Mouse (Mus musculus): ENCODE measurements at regions not wholly inside any gene's neighbourhood (a gene's known extent, or its start where the extent isn't known, plus 50 kb on each side); places are given as distances from the start of the nearest gene placed in this dataset.

DNA sequence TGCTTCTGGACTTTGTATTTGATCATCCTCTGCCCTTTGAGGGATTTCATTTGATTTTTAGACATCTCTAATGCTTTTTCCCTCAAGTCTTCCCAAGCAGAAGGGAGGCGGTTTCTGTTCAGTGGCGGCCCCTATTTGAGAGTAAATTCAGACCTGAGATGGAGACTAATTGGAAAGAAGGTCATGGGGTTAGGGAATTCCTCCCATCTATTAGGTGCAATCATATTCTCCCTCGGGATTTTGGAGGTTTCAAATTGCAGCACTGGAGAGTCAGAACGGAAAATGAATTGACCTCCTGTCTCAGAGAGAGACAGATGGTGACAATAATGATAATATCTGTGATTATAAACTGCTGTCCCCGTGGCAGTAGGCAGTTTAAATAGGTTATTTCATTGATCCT is 285.6 kb downstream of the 1810013L24Rik start:
- DNase-seq, result no peak

DNA sequence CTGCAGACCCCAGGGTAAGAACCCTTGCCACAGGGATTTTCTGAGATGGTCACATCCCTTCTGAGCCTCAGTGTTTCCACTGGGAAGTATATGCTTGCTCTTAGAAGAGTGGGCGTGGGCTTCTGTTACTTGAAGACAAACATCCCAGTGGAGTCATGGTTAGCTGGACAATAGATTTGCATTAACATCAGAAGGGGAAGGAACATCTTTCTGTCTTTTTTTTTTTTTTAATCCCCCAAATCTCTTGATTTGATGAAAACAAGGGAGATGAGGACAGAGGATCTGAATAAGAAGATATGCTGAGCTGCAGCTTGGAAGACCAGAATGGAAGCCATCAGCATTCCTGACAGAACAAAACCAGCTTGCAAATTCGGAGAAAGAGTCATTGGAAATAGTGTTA is 291.7 kb downstream of the 1810013L24Rik start:
- no peak for DNase-seq

DNA sequence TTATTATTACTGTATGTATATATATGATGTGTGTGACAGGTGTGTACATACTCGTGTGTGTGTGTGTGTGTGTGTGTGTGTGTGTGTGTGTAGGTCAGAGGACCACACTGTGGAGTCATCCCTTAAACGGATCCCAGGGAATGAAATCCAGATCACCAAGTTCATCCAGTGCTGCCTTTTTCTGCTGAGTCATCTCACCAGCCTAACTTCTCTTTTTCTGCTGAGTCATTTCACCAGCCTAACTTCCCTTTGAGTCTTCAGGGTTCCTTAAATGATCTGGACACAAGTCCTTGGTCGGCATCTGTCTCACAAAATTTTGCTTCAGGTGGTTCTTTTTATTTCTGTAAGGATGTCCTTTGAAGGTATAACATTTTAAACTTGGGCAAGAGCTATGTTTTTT is 302.2 kb downstream of the 1810013L24Rik start:
- no peak for DNase-seq

DNA sequence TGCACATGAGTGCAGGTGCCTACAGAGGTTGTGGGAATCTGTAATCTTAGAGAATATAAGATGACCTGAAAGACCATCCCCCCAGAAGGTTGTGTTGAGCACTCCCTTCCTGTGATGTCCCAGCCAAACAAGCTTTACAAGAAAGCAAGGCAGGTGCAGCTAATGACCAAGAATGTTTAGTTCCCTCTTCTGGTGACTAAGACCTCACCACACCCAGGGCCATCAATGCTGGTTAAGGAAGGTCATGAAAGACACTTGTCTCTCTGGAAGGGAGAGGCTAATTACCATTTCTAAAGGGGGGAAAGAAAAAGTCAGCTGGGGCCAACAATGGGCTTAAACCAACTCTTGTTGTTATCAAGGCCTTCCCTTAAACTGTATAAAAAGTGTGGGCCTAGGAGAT is 302.9 kb downstream of the 1810013L24Rik start:
- no peak for DNase-seq

DNA sequence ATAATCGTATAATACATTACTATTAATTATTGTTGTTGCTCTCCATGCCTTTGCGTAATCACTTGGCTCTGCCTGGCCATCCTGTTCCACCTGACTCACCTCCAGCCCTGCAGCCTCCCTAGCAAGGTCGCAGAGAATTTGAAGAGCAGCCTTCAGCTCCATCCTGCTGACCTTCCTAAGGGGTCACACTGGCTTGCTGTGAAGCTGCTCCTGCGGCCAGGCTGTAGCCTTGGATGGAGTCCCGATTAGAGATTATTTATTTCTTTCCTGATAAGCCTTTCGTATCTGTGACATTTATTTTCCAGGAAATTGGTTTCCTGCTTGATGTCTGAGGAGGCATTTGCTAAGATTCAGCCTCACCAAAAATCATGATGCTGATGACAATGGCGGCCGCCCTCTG is 305.5 kb downstream of the 1810013L24Rik start:
- no peak for DNase-seq

DNA sequence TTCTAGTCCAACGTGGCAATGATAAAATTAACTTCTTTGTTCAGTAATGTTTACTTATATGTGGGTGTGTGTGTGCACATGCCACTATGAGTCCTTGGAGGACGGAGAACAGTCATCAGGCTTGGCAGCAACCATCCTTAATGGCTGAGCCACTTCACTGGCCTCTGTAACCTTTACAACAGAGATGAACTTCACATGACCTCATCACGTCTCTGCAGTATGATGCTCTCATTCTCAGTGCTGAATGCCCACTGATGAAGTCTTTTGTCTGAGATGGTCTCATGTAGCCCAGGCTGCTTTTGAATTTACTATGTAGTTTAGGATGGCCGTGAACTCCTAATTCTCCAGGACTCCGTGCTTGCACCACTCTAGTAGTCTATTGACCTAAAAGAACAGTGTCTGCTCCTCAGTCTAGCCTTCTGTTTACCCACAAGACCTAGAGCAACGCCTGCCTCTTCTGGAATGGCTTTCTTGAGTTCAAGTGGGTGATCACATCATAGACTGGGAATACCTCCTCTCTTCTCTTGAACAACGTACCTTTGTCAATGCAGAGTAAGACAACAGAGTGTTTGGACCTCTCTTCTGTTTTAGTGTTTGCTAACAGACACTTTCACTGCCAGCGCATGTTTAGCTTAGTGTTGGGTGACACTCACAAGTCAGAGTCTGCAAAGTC is 308.8 kb downstream of the 1810013L24Rik start:
- DNase-seq, result no peak

DNA sequence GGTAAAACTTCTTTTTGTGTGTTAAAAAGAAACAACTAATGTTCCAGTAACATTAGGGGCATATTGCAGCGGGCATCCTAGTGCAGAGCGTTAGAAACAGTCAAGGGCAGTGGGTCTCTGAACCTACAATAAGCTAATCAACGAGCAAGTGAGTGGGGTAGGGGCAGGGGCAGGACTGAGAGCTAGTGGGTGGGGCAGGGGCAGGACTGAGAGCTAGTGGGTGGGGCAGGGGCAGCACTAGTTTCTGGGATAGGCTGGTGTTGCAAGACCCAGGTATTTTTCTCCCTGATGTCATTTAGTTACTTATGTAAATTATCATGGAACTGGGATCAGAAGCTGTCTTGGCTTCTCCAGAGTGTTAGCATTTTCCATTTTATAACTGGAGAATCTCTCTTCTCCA is 309.5 kb downstream of the 1810013L24Rik start:
- no peak for DNase-seq

DNA sequence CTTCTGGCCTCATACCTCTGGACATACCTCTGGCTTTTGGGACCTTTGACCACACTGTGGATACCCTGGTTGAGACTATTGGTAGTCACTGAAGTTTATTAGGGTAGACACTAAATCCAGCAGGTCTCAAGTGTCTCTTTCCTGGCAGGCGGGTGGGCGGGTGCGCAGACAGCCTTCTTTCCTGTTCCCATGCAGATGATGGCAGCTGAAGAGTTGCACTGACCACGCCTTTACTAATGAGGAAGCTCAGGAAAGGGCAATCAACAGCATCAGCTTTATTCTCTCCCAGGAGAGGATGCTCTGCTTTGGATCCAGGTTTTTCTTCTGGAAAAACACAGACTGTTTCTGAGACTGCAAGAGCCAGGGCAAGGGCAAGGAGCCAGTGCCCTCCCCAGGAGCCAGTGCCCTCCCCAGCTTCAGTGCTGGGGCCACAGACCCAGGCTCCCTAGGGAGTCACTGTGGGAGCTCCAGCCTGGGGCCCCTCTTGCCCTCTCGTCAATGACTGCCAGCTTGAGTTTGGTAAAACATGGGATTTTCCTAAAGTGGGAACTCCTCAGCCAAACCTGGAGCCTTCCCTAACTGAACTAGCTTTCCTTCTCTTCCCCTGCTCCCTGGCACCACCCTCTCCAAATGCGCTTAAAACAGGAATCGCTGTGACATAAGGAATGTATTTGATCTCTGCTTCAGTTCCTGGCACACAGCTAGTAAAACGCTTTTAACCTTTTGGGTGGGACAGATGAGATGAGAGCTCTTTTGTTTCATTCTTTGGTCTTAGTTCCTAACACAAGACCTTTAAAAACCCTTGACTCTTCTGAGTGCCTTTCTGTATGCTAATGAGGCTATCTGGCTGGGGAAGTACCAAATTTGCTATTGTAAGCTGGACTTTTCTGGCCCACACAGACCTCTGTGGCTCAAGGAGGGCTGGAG is 319.6 kb downstream of the 1810013L24Rik start:
- DNase-seq, result no peak

DNA sequence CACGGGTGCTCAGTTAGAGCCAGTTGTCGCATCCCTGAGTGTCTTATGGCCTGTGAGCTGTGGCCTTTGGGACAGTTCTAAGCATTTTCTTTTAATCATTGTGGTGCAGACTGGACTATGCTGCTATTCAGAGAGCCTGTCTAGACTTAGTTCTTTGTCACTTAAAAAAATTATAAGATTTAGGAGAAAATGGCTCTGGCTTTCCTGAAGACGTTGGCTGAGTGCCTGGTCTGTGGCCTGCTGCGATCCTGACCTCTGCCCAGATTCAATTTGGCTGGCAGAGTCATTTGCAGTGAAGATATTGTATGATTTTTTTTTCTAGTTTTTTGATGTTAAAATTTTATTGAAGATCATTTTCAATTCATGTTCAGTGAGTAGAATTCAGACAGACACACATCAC is 322.0 kb downstream of the 1810013L24Rik start:
- no peak for DNase-seq

DNA sequence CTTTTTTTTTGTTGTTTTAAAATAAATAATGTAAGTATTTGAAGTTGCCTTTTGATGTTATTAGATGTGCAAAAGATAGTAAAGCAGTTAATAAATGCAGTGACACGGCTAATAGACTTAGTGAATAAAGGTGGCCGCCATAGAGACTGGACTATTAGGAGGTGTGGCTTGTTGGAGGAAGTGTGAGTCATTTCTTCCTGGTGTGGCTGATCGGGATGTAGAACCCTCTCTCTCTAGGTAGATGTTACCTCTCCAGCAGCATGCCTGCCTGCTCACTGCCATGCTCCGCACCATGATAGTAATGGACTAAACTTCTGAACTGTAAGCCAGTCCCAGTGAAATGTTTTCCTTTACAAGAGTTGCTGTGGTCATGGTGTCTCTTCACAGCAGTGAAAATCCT is 323.6 kb downstream of the 1810013L24Rik start:
- no peak for DNase-seq

DNA sequence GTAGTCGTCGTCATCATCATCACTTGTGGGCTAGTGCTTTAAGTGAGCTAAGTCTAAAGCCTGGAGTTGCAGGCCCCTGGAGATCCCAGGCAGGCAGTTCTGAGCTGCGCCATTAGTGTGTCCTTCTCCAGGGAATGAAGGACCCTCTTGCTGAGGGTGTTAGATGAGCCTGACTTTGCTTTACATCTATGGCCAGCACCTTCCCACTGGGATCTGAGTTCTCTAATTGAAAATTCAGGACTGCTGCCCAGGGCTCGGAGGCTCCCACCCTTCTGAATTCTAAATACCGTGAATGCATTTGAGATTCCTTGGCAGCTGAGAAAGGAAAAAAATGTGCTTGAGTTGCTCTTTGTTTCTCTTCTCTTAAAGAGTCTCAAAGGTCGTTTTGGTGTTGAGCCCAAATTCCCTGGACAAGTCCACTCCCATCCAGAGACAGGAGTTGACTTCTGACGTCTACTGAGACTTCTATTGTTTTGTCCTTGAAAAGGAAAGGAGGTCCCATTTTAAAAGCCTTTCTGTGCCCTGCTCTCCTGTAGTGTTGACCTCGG is 335.9 kb downstream of the 1810013L24Rik start:
- DNase-seq, result no peak

DNA sequence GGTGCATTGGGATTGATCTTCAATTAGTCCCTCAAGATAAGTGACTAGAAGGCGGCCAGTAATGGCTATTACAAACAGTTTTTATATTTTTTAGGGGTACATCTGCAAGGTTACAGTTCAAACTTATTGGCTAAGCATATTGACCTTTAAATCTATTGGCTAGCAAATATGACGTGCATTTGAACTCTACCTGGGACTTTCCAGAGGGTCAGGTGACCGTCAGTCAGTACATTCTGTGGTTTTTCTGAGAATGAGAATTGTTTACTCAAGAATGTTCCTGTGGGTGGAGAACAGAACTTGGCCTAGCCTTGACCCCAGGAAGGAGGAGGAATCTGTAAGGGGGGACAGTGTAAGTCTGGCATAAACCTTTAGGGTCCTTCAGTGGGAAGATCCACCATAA is 346.5 kb downstream of the 1810013L24Rik start:
- no peak for DNase-seq

DNA sequence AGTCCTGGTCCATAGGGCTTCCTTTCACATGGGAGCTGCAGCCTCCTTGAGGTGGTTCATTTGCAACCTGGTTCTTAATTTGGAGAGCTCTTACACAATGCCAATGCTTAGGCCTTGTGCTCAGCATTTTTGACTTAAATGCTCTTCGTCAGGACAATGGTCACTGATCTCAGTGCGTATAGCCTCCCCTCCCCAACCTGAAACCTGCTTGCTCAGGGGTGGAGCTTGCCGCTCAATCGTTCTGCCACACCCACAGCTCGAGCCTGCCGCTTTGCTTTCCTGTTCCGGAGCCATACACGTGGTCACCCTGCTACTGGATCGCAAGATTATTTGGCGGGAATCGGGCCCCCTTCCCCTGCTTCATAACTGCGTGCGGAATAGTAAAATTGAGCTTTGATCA is 365.9 kb downstream of the 1810013L24Rik start:
- DNase-seq, result no peak

DNA sequence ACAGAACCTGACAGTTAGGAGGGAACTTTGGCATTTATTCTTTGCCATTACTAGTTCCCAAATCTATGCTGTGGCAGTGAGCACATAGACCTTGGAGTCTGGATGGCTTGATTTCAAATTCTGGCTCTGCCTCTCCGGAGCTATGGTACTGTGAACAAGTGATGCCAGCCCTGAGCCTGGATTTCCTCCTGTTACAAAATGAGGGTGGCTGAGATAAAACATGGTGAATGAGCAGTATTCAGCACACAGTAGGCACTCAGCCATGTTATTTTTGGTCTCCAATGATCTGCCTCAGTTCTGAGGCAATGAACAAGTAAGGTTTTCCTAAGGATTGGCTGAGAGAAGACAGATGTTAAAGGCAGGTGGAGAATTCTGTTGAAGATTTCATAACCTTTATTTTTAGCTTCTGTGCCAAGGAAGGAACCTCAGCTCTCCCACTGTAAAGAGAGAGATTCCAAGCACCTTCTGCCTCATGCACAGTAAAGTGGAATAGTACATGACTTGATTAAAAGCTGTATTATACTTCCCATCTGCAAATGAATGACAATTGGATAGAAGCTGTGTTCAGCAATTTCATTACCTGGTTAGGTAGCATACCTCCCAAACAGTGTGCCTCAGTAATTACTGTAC is 369.1 kb downstream of the 1810013L24Rik start:
- DNase-seq, result no peak

DNA sequence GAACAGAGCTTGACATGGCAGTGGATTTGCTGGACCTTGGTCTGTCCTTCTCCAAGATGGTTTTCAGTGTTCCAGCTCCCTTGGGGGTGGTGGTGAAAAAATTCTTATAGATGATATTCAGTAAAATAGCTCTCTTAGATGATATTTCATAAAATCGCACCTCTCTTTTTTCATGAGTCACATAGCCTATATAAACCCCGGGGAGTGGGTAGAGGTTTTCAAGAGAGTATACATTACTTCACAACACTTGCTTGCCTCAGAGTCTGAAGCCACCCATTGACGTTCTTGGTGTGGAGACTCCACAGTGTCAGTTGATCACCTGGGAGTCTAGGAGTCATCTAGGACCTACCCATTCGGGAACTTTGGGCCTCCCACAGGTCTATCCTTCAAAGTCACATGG is 378.7 kb downstream of the 1810013L24Rik start:
- no peak for DNase-seq

DNA sequence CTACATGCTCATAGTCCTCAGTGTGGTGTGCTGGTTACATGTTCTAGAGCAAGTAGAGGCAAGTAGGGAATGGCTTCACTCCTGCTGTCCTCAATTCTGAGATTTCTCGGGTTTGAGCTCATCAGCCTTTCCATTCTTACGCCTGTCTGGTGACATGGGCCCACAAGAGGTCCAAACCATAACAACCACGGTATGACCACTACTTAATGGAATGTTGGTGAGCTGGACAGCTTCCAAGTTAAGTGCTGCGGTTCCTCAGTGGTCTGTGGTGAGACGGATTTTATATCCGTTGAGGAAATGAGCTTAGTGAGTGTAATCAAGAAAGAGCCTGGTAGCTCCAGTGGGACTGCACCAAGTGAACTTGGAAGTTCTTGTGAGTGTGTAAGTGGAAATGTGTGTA is 381.6 kb downstream of the 1810013L24Rik start:
- DNase-seq, result no peak

DNA sequence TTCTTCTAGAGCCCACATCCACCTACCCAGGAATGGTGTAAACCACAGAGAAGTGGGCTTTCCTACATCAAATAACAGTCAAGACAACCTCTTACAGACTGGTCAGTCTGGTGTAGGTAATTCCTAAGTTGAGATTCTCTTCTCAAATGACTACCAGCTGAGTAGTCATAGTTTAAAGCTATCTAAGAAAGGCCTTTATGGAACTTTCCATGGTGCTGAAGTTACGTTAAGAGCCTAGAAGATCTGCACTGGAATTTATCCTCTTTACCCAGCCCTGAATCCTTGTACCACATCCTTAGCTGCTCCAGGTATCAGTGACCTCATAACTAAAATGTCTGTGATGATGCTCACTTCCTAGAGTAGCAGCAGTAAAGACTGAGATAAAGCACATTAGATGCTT is 385.2 kb downstream of the 1810013L24Rik start:
- no peak for DNase-seq

DNA sequence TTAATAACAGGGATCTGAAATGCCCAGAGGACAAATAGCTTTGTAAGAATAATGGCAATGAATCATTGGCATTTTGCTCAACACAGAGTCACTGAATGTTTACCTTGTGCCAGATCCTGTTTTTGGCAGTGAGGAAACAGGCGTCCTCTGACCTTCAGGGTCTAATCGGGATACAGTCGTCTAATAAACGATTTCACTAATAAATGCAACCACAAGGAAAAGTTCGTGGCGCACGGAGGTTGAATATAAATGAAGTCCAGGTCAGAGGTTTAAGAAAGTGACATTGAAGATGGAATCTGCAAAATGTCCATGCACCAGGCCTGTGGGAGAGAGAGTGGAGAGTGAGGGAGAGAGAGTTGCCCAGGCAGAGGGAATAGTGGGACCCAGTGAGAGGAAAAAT is 387.5 kb downstream of the 1810013L24Rik start:
- DNase-seq, result no peak

DNA sequence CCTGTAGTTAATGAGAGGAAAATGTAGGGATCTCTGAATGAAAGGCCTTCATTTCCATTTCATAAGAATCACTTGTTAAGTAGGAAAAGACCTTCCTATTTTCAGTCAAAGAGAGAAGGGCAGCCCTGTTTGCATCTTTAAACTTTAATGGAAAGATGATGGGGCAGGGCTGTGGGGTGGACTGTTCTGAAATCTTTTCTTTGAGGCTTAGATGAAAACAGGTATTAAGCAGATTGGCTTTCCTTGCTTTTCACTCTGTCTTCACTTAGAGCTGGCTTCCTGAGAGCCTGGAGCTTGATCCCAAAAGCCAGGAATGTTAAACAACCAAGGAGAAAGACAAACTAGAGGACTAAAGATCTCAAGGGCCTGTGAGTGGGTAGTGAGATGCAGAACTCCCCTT is 400.3 kb downstream of the 1810013L24Rik start:
- no peak for DNase-seq

DNA sequence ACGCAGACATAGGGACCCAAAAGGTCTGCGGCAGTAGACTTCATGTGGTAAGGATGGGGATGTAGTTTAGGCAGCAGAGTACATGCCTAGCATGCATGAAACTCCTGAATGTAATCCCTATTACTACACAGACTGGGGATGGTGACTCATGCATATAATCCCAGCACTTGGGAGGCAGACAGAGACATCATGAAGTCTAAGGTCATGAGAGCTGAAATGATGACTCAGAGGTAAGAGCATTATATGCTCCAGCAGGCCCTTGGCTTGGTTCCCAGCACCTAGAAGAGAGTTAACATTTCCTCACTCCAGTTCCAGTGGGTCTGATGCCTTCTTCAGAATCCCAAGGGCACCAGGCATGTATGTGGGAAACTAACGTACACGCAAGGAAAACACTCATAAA is 412.2 kb downstream of the 1810013L24Rik start:
- no peak for DNase-seq

DNA sequence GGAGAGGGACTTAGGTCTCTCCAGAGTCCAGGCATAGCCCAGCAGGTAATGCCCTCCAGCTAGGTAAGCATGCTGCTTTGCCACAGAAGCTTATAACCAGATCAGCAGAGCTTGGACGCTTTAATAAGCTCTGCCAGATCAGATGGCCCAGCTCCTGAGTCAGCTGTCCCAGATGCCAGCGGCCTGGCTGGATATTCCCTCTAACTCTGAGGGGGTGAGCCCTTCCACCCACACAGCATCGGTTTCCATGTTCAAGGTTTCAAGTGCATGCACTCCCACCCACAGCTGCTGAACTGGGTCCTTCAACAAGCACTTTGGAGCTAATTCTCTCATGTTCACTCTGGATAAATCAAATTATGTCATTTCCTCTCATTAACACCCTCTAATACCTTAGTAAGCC is 417.3 kb downstream of the 1810013L24Rik start:
- DNase-seq, result peak; percentile 6

DNA sequence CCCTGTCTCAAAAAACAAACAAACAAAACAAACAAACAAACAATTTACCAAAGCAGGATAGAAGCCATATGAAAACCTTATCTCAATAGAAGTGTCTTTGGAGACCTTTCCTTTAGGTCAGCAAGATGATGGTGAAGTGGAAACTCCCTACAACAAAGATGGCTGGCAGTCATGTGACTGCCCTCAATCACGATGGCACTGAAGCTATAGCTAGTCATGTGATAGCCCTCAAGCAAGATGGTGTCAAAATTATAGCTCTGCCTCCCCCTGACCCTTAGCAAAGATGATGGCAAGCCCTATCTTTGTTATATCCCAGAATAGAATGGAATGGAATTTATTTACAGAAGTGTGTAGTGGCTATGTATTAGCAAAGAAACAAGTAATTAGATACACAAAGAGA is 423.2 kb downstream of the 1810013L24Rik start:
- DNase-seq, result no peak

DNA sequence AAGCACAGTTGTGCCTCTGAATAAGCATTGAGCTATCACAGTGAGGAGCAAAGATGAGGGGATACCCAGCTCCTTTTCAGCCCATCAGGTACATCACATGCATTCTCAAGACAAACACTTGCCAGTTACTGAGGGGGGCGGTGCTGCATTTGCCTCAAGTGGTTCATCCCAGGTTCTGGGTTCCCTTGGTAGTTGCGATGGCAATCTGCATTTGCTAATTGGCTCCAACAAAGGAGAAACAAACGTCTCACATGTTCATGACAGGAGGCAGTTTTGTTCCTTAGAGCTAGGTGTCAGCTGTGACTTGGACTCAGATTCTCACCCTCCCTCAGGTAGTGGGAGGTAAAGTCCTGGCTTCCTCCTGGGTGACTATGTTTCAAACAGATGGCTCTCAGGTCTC is 425.5 kb downstream of the 1810013L24Rik start:
- DNase-seq, result no peak
